Mouse (Mus musculus) T-cell, adult 2 months (primary cell): ENCODE results near the gene Gm28038.
A peak's percentile ranks its signal among the peaks of the same experiment; 100 is the strongest.

Experiments used
- DNase-seq: peaks from one replicate; pipeline ENCODE4 v3.0.0; 2022; ENCODE audit warnings: low spot score

The Gm28038 gene

DNA sequence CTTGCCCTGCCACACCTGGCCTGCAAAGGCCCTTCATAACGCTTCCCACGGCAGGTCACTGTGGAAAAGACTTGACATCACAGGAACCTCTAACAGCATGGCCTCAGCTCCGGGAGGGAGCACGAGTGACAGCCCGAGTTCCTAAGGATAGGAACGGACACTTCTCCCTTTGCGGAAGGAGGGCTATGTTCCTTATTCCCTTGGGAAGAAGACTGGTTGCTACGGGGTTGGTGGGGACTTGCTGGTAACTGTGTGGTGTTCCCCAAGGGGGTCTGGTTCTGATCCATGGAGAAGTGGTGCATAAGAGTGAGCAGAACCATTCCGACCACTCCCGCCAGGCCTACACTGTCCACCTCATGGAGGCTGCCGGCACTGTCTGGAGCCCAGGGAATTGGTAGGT lies at the start of gene Gm28038:
Gene Gm28038 (plus strand): TSS at position 301 of the 400 bp plus-strand sequence.
- no peak for DNase-seq

- no peak for DNase-seq
Measured at GRCm38 (mm10) chr2:30235593-30235992, 45.2 kb upstream of the Gm28038 start.

- no peak for DNase-seq
Measured at GRCm38 (mm10) chr2:30236426-30237198, 44.2 kb upstream of the Gm28038 start.

DNA sequence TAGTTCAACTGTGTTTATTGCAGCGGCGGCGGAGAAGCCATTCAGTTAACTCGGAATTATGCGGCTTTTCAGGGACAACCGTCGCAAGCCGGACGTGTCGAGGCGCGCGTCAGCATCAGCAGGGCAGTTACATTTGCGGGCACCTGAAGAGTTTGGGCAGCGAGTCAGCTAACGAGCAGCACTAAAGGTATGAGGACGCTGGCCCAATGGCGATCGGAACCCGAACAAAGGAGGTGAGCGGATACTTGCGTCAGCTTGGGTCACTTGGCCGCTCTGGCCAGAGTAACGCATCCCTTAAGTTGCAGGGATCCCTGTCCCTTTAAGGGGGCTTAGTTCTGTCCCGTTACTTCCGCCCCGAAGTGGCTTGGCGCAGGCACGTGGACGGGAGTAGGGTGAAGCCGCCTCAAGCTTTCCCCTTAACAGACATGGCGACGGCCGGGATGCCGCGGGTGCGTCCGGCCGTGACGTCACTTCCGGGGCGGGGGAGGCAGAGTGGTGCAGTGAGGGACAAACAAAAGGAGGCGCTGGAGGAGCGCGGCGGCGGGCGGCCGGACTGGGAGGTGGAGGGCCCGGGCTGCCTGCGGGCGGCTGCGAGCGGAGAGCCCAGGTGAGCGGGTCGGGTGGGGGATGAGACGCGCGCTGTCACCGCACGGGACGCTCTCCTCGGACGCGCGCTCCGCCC lies 43.5 kb upstream of the Gm28038 start, which contains the start of gene Lrrc8a:
Gene Lrrc8a (plus strand): TSS at position 517 of the 682 bp plus-strand sequence.
- DNase-seq, result peak; percentile 100

GRCm38 (mm10) chr2:30237881-30238280 lies 43.0 kb upstream of the Gm28038 start:
- peak; percentile 60 for DNase-seq

GRCm38 (mm10) chr2:30238906-30239465 lies 41.9 kb upstream of the Gm28038 start:
- no peak for DNase-seq

DNA sequence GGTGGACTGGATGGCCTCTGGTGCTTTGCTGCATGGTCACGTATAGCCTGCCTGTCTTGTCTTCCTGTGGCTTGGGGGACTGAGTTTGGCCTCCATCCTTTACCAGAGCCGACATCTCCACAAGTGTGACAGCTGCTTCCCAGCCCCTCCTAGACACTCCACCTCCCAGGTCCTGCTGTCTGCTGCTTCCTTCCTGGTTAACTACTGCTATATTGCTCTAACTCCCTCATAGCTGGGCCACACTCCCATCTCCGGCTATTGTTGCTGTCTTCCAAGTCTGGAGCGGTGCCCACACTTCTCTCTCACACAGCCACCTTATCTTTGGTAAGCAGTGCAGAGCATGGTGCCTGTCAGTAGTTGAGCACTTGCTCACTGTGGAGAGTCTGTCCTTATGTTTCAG lies 41.1 kb upstream of the Gm28038 start:
- no peak for DNase-seq

GRCm38 (mm10) chr2:30240267-30240666 lies 40.6 kb upstream of the Gm28038 start, which contains the start of gene Gm28035:
TSS of gene Gm28035 (plus strand) at chr2:30240567.
- no peak for DNase-seq

GRCm38 (mm10) chr2:30242509-30242908 lies 38.3 kb upstream of the Gm28038 start:
- DNase-seq, result no peak

DNA sequence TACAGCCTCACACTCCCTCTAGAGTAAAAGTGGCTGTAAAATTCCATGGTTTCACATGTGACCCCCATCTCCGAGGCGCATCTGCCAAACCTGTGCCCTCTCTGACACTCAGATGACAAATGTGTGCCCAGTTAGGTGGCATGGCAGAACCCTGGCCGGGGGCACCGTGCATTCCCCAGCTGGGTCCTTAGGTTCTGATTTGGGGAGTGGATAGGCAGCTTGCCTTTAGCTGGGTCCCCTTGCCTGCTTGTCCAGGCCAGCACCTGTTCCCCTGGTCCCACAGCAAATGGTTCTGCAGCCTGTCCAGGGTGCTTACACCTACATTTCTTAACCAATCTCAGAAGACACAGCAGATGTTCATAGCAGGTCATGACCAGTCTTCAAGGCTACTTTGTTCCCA lies 37.5 kb upstream of the Gm28038 start:
- no peak for DNase-seq

DNA sequence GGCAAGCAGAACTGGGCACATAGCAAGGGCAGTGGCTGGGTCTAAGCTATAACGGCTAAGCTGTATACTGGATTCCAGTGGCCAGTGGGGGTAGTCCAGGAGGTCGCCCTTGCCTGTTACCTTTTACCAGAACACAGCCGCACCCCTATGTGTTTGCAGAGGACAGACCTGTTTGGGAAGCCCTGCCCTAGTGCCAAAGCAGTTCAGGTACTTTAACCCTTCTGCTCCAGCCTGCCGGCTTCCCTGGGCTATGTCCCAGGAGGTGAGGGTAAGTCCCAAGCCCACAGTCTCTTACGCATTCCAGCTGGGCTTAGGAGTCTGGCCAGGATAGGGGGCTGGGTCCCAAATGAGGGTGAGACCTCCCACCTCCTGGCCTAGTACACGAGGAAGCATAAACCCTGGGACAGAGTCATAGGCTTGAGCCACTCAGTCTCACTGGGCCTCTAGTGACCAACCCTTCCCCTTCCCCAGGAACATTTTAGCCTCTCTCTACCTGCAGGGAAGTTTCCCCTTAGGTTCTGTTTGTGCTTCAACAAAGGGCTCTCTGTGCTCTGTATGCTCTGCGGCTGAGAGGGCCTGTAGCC lies 36.2 kb upstream of the Gm28038 start:
- no peak for DNase-seq

DNA sequence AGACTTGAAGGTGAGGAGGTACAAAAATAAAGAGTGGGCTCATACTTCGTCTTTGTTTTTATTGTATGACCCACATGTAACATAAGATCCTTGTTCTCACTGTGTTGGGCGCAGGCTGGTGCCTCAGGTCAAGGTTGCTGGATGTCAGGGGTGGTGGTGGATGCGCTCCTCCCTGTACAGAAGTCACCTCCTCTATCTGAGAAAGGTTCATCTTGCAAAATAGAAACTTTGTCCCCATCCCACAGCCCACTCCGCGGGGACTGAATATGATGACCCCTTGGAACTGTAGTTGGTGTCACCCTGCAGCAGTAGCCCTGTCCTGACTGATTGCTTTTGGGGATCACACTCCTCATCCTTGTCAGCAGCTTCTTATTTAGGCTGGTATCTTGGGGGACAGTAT lies 33.8 kb upstream of the Gm28038 start:
- no peak for DNase-seq

DNA sequence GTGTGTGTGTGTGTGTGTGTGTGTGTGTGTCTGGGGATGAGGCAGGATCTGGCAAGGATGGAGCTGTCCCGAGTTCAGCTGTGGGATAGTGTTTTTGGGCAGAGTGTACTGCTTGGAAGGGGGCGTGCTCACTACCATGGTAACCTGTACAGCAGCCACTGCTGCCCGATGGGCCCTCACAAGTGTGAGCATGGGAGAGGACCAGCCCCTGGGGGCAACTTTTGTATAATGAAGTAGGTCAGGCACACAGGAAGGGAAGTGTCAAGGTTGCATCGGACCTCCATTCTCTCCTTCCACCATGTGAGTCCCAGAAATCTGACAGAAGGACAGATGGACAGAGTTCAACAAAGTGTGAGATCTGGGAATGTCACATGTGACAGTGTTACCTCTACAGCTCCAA lies 33.2 kb upstream of the Gm28038 start:
- DNase-seq, result no peak

- DNase-seq, result no peak
Measured at GRCm38 (mm10) chr2:30249182-30249581, 31.7 kb upstream of the Gm28038 start.

GRCm38 (mm10) chr2:30250166-30251128 lies 30.4 kb upstream of the Gm28038 start:
- DNase-seq, result no peak

GRCm38 (mm10) chr2:30251417-30252104 lies 29.3 kb upstream of the Gm28038 start:
- peak; percentile 91 for DNase-seq

- DNase-seq, result no peak
Measured at GRCm38 (mm10) chr2:30252521-30252920, 28.3 kb upstream of the Gm28038 start.

DNA sequence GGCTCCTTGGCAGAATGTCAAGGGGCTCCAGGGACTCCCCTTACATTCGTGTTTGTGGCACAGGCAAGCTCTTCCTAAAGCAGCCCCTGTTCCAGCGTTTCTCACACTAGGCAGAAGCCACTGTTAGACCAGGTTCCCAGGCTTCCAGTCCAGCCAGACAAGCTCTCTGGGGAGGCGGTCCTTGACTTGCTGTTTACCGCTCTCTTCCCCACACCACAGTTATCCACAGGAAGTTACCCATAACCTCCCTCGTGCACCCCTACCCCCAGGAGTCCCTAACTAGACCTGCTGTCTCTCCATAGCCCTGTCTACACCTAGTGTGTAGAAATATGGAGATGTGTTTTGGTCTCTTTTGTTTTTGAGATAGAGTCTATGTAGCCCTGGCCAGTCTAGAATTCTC lies 27.0 kb upstream of the Gm28038 start:
- peak; percentile 60 for DNase-seq

DNA sequence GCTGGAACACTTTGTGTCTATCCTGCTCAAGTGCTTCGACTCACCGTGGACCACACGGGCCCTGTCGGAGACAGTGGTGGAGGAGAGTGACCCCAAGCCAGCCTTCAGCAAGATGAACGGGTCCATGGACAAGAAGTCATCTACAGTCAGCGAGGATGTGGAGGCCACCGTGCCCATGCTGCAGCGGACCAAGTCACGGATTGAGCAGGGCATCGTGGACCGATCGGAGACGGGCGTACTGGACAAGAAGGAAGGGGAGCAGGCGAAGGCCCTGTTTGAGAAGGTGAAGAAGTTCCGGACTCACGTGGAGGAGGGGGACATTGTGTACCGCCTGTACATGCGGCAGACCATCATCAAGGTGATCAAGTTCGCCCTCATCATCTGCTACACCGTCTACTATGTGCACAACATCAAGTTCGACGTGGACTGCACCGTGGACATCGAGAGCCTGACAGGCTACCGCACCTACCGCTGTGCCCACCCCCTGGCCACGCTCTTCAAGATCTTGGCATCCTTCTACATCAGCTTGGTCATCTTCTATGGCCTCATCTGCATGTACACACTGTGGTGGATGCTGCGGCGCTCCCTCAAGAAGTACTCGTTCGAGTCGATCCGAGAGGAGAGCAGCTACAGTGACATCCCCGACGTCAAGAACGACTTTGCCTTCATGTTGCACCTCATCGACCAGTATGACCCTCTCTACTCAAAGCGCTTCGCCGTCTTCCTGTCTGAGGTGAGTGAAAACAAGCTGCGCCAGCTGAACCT lies 25.0 kb upstream of the Gm28038 start:
- DNase-seq, result no peak
